Mouse (Mus musculus): ENCODE measurements around the gene St5.

GRCm38 (mm10) chr7:109666664-109667063, 36.7 kb downstream of the St5 start:
- TF ChIP-seq CTCF (IDR thresholded peaks at IDR 0.05; ENCODE audit: control insufficient read depth, insufficient read depth, insufficient replicate concordance, low read depth, low read length) (no peak), POLR2A (IDR thresholded peaks at IDR 0.05; ENCODE audit: control insufficient read depth, low read depth, low read length) (no peak)
